Mouse (Mus musculus) neural tube, embryonic 15.5 days (tissue): Measurements from ENCODE around the gene App. TPM values are rescaled to one million over a fixed set of nuclear protein-coding genes. Genes with fewer than 3 reads are reported as not detected.
A peak's percentile ranks its signal among the peaks of the same experiment; 100 is the strongest.

Experiments used
- ATAC-seq: fragments of 200-750 bp; cut with Nextera tagmentation; 2 replicates; pipeline ENCODE4 v1.8.0; 2017; ENCODE audit warnings: mild to moderate bottlenecking, moderate TSS enrichment, moderate library complexity; ENCODE audit not compliant: low FRiP score
- H3K27ac ChIP-seq: fragments of 300-500 bp; sonication (generic); replicated peaks from 2 replicates; pipeline ENCODE4 v1.5.1; 2015; ENCODE audit warnings: mild to moderate bottlenecking, inconsistent platforms
- H3K27me3 ChIP-seq: fragments of 300-500 bp; sonication (generic); replicated peaks from 2 replicates; pipeline ENCODE4 v1.6.1; 2015; ENCODE audit warnings: inconsistent platforms
- H3K36me3 ChIP-seq: fragments of 300-500 bp; sonication (generic); 2 replicates; pipeline ENCODE4 v1.6.1; 2015; ENCODE audit warnings: inconsistent platforms
- H3K4me1 ChIP-seq: fragments of 300-500 bp; sonication (generic); 2 replicates; pipeline ENCODE4 v1.6.1; 2015; ENCODE audit warnings: inconsistent platforms
- H3K4me2 ChIP-seq: fragments of 300-500 bp; sonication (generic); 2 replicates; pipeline ENCODE4 v1.6.1; 2015; ENCODE audit warnings: inconsistent platforms, mild to moderate bottlenecking, moderate library complexity
- H3K4me3 ChIP-seq: fragments of 300-500 bp; sonication (generic); replicated peaks from 2 replicates; pipeline ENCODE4 v1.5.1; 2015; ENCODE audit warnings: mild to moderate bottlenecking, inconsistent platforms
- H3K9ac ChIP-seq: fragments of 300-500 bp; sonication (generic); replicated peaks from 2 replicates; pipeline ENCODE4 v1.6.1; 2015; ENCODE audit warnings: mild to moderate bottlenecking, inconsistent platforms
- H3K9me3 ChIP-seq: fragments of 300-500 bp; sonication (generic); replicated peaks from 2 replicates; pipeline ENCODE4 v1.6.1; 2016; ENCODE audit warnings: inconsistent platforms
- WGBS: fragments of 180-500 bp; shearing (Covaris S2); methylation state at CpG from one replicate; pipeline ENCODE4 v1.1.7; 2015; ENCODE audit warnings: mixed read lengths; 5-methylcytosine and 5-hydroxymethylcytosine counted together
- polyA plus RNA-seq: library from polyadenylated mRNA; unstranded; fragments of >200 nt; fragmentation: Nextera tagmentation; extraction: Ambion mirVana; gene quantifications from 2 replicates; pipeline ENCODE4 v1.2.1, GENCODE M21; 2015

The App gene
- polyA plus RNA-seq, 1 experiment from 2014 or later, result 487 TPM

- no peak overlapping the region for H3K4me2 ChIP-seq
- H3K4me1 ChIP-seq, result peaks cover 24% of the 10 kb centered on the region
- no peak for ATAC-seq
- peaks cover 18% of the 10 kb centered on the region for H3K36me3 ChIP-seq
- H3K9me3 ChIP-seq, result no peaks in the 10 kb centered on the region
- no peak overlapping the region for H3K9ac ChIP-seq
- H3K27ac ChIP-seq, result no peak overlapping the region
- H3K27me3 ChIP-seq, result no peaks in the 10 kb centered on the region
- 90% methylated on average over 5 of the region's 5 CpGs for WGBS
- no peak overlapping the region for H3K4me3 ChIP-seq
Measured at GRCm38 (mm10) chr16:85115837-85116236, 57.7 kb downstream of the App start.

- no peak for ATAC-seq
- WGBS, result 97% methylated on average over 1 of the region's 1 CpGs
Measured at GRCm38 (mm10) chr16:85114742-85115141, 58.8 kb downstream of the App start.

GRCm38 (mm10) chr16:85113941-85114340 is 59.6 kb downstream of the App start:
- no peak for ATAC-seq
- Histone ChIP-seq H3K27me3 (no peaks in the 10 kb centered on the region), H3K4me2 (no peak overlapping the region), H3K27ac (no peak overlapping the region), H3K4me1 (peaks cover 37% of the 10 kb centered on the region), H3K36me3 (peaks cover 9% of the 10 kb centered on the region), H3K9me3 (no peaks in the 10 kb centered on the region), H3K9ac (no peak overlapping the region), H3K4me3 (no peak overlapping the region)
- WGBS, result 88% methylated on average over 2 of the region's 2 CpGs

More at GRCm38 (mm10) chr16:85114742-85115141, 58.8 kb downstream of the App start:
- Histone ChIP-seq H3K36me3 (peaks cover 17% of the 10 kb centered on the region), H3K9me3 (no peaks in the 10 kb centered on the region), H3K9ac (no peak overlapping the region), H3K27ac (no peak overlapping the region), H3K4me2 (no peak overlapping the region), H3K4me1 (peaks cover 35% of the 10 kb centered on the region), H3K27me3 (no peaks in the 10 kb centered on the region), H3K4me3 (no peak overlapping the region)

GRCm38 (mm10) chr16:85112254-85112653 is 61.3 kb downstream of the App start:
- Histone ChIP-seq H3K4me2 (no peak overlapping the region), H3K4me1 (peaks cover 38% of the 10 kb centered on the region), H3K4me3 (no peak overlapping the region), H3K9ac (no peak overlapping the region), H3K27me3 (no peaks in the 10 kb centered on the region), H3K36me3 (peaks cover 5% of the 10 kb centered on the region; the same call in 1 of the 2 replicates), H3K27ac (no peak overlapping the region), H3K9me3 (no peaks in the 10 kb centered on the region)
- ATAC-seq, result no peak
- 79% methylated on average over 2 of the region's 2 CpGs for WGBS

GRCm38 (mm10) chr16:85110428-85110827 is 63.1 kb downstream of the App start:
- Histone ChIP-seq H3K4me2 (peak overlapping the region; percentile 23), H3K9me3 (no peaks in the 10 kb centered on the region), H3K4me3 (no peak overlapping the region), H3K36me3 (no peaks in the 10 kb centered on the region), H3K27ac (peak overlapping the region; percentile 73), H3K27me3 (no peaks in the 10 kb centered on the region), H3K9ac (peak overlapping the region; percentile 23), H3K4me1 (peaks cover 46% of the 10 kb centered on the region)
- WGBS, result 29% methylated on average over 13 of the region's 13 CpGs
- peak; percentile 52; the same call in 1 of the 2 replicates for ATAC-seq

GRCm38 (mm10) chr16:85108486-85108885 is 65.1 kb downstream of the App start:
- H3K9me3 ChIP-seq, result no peaks in the 10 kb centered on the region
- H3K27ac ChIP-seq, result no peak overlapping the region
- H3K36me3 ChIP-seq, result no peaks in the 10 kb centered on the region
- 80% methylated on average over 7 of the region's 7 CpGs for WGBS
- no peaks in the 10 kb centered on the region for H3K27me3 ChIP-seq
- H3K4me1 ChIP-seq, result peaks cover 47% of the 10 kb centered on the region
- H3K9ac ChIP-seq, result no peak overlapping the region
- H3K4me3 ChIP-seq, result no peak overlapping the region
- no peak for ATAC-seq
- no peak overlapping the region for H3K4me2 ChIP-seq

GRCm38 (mm10) chr16:85106644-85107323 is 66.8 kb downstream of the App start:
- no peaks in the 10 kb centered on the region for H3K27me3 ChIP-seq
- H3K36me3 ChIP-seq, result 0 out of 2 replicates have a peak, but pooled peaks cover 4% of the 10 kb centered on the region
- H3K4me1 ChIP-seq, result peaks cover 52% of the 10 kb centered on the region
- no peak overlapping the region for H3K9ac ChIP-seq
- H3K4me3 ChIP-seq, result no peak overlapping the region
- no peaks in the 10 kb centered on the region for H3K9me3 ChIP-seq
- 25% methylated on average over 9 of the region's 9 CpGs for WGBS
- peak overlapping the region; percentile 58 for H3K27ac ChIP-seq
- H3K4me2 ChIP-seq, result 0 out of 2 replicates have a peak overlapping the region, but pooled peaks have one; percentile 2
- peak; percentile 33; the same call in 1 of the 2 replicates for ATAC-seq

GRCm38 (mm10) chr16:85105603-85106002 is 68.0 kb downstream of the App start:
- H3K4me1 ChIP-seq, result peaks cover 43% of the 10 kb centered on the region
- 0 out of 2 replicates have a peak, but pooled peaks cover 7% of the 10 kb centered on the region for H3K36me3 ChIP-seq
- no peaks in the 10 kb centered on the region for H3K27me3 ChIP-seq
- H3K9me3 ChIP-seq, result no peaks in the 10 kb centered on the region
- ATAC-seq, result no peak
- no peak overlapping the region for H3K4me3 ChIP-seq
- H3K9ac ChIP-seq, result no peak overlapping the region
- H3K4me2 ChIP-seq, result no peak overlapping the region
- WGBS, result 57% methylated on average over 4 of the region's 4 CpGs
- no peak overlapping the region; the same call in 1 of the 2 replicates for H3K27ac ChIP-seq

- Histone ChIP-seq H3K9ac (no peak overlapping the region), H3K27me3 (no peaks in the 10 kb centered on the region), H3K27ac (no peak overlapping the region), H3K4me1 (peaks cover 30% of the 10 kb centered on the region), H3K4me2 (no peak overlapping the region), H3K36me3 (0 out of 2 replicates have a peak, but pooled peaks cover 7% of the 10 kb centered on the region), H3K9me3 (no peaks in the 10 kb centered on the region), H3K4me3 (no peak overlapping the region)
- WGBS, result 85% methylated on average over 13 of the region's 13 CpGs
- ATAC-seq, result no peak
Measured at GRCm38 (mm10) chr16:85103116-85103787, 70.3 kb downstream of the App start.

GRCm38 (mm10) chr16:85101544-85101943 is 72.0 kb downstream of the App start:
- WGBS, result 89% methylated on average over 3 of the region's 3 CpGs
- Histone ChIP-seq H3K4me2 (no peak overlapping the region), H3K4me1 (peaks cover 27% of the 10 kb centered on the region), H3K4me3 (no peak overlapping the region), H3K27me3 (no peaks in the 10 kb centered on the region), H3K9ac (no peak overlapping the region), H3K9me3 (no peaks in the 10 kb centered on the region), H3K36me3 (0 out of 2 replicates have a peak, but pooled peaks cover 12% of the 10 kb centered on the region), H3K27ac (no peak overlapping the region)
- no peak for ATAC-seq

- H3K27ac ChIP-seq, result no peak overlapping the region
Measured at GRCm38 (mm10) chr16:85100806-85101205, 72.8 kb downstream of the App start.

GRCm38 (mm10) chr16:85099487-85099886 is 74.1 kb downstream of the App start:
- Histone ChIP-seq H3K9me3 (no peaks in the 10 kb centered on the region), H3K4me2 (no peak overlapping the region), H3K4me3 (no peak overlapping the region), H3K4me1 (peaks cover 27% of the 10 kb centered on the region), H3K27me3 (no peaks in the 10 kb centered on the region), H3K36me3 (0 out of 2 replicates have a peak, but pooled peaks cover 12% of the 10 kb centered on the region), H3K27ac (no peak overlapping the region), H3K9ac (no peak overlapping the region)
- WGBS, result 77% methylated on average over 7 of the region's 7 CpGs
- no peak for ATAC-seq

More at GRCm38 (mm10) chr16:85100806-85101205, 72.8 kb downstream of the App start:
- H3K4me2 ChIP-seq, result no peak overlapping the region
- H3K4me3 ChIP-seq, result no peak overlapping the region
- H3K4me1 ChIP-seq, result peaks cover 29% of the 10 kb centered on the region
- H3K9ac ChIP-seq, result no peak overlapping the region
- 0 out of 2 replicates have a peak, but pooled peaks cover 12% of the 10 kb centered on the region for H3K36me3 ChIP-seq
- no peaks in the 10 kb centered on the region for H3K27me3 ChIP-seq
- no peak for ATAC-seq
- 27% methylated on average over 3 of the region's 3 CpGs for WGBS
- no peaks in the 10 kb centered on the region for H3K9me3 ChIP-seq
